Mouse (Mus musculus): ENCODE results near the gene Carnmt1.
A peak's percentile ranks its signal among the peaks of the same experiment; 100 is the strongest.

The Carnmt1 gene

DNA sequence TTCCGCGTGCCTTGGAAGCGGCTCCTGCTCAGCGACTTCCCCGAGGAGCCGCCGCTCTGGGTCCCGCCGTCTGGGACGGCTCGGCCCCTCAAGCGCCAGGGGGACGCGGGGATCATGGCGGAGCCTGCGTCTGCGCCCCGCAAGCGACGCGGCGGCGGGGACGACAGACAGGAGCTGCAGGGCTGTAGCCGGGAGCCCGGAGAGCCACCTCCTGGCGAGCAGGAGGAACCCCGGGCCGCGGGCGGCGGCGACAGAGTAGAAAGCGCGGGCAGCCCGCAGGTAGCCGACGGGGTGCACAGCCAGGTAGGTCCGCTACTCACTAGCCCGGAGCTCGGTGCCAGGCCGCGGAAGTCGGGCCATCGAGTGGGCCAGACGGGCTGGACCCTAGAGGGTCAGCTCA lies 42.8 kb downstream of the Carnmt1 start:
- peak; percentile 57 for DNase-seq (ENCODE audit: low spot score)

DNA sequence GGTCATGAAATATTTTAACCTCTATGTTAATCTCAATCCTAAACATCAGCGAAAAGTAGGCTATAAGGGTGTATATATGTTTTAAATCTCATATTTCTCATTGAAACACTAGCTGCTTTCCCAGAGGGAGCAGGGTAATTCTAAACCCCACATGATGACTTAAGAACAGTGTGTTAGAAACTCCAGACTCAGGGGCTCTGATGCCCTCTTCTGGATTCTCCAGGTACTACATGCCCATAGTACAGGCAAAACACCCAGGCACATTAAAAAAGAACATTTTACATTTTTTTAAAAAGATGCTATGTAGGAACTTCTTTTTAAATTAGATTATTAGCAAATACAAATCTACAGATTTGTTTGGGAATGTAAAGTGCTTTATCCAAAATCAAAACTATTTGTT lies 45.8 kb downstream of the Carnmt1 start:
- peak; percentile 46 for DNase-seq (ENCODE audit: low spot score)

DNA sequence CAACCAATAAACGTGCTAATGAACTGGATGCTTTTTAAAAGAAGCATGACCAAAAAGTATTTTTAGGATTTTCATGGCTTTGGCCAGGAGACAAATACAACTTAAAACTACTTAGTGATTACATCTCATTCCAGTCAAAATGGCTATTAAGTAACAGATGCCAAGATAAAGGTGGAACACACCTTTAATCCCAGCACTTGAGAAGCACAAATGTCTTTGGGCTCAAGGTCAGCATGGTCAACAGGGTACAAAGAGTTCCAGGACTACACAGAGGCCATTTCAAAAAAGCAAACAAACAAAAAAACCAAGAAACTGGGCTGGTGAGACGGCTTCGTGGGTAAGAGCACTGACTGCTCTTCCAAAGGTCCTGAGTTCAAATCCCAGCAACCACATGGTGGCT lies 49.8 kb downstream of the Carnmt1 start:
- no peak for DNase-seq (ENCODE audit: low spot score)

DNA sequence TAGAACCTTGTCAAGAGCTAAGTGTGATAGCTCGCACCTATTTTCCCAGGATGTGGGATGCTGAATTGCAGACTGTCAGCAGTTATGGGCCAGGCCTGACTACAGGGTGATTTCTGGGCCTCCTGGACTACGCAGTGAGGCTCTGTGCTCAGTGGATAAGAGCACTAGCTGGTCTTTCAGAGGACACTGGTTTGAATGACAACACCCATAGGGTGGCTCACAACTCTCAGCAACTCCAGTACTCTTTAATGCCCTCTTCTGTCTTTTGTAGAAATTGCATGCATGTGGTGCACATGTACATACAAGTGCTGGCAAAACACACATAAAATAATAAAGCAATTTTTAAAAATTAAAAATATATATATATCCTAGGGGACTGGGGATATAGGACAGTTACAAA lies 54.6 kb downstream of the Carnmt1 start:
- DNase-seq (ENCODE audit: low spot score): no peak

DNA sequence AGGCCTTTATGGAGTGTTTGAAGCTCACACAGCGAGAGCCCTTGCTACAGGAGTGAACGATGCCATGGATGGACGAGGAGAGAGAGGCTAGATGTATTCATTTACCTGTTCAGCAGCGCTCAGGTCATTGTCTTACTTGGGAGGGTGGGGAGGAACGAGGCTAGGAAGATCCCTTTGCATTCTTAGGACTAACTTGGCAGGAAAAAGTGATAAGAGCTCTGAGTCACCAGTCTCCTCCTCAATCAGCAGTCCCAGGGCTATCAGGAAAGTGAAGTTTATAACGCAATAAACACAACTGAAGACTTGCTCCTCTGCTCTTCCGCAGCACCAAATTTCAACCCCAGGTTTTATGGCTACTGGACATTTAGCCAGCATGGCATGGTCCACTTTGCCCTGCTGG lies 59.7 kb downstream of the Carnmt1 start:
- DNase-seq (ENCODE audit: low spot score): no peak

DNA sequence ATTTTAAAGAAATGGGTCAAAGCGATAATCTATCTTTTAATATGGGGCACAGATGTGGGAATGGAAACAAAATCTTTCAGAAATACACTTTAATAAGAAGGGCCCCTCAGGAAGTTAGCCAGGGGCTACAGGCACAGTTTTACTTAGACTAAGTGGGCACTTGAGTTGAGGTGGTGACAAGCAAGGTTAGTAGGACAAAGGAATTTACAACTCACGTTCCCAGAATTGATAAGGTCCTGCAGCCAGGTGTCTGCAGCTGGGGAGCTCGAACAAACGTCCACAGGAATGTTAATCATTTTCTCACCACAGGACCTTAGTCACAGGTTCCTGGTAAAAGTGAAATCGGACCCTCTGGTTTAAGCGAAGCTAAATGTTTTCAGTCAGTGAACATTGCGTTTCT lies 60.5 kb downstream of the Carnmt1 start:
- DNase-seq (ENCODE audit: low spot score): no peak

DNA sequence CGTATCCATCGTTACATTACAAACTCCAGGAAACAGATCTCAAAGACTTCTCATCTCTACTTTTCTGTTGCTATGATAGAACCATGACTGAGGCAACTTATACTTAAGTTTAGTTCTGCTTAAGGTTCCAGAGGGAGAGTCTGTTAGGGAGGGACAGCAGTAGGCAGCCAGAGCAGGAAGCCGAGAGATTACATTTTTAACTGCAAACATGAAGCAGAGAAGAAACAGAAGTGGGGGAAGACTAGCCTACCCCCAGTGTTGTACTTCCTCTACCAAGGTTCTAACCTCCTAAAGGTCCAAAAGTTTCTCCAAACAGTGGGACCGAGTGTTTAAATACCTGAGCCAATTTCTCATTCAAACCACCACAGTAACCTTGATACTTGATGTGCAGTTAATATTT lies 65.3 kb downstream of the Carnmt1 start:
- no peak for DNase-seq (ENCODE audit: low spot score)

DNA sequence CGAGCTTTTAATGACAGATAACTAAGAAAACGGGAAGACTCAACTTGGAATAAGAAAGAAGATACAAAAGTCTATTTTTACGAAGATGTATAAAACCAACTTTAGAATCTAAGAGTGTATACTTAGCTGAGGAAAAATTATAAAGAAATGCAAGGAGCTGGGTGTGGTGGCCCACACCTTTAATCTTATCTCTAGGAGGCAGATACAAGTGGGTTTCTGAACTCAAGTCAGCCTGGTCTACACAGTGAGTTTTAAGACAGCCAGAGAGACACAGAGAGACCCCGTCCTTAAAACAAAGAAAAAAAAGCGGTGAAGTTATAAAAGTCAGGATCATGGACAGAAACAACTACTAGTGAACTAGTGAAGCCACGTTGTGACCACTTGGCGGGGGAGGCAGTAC lies 68.6 kb downstream of the Carnmt1 start:
- no peak for DNase-seq (ENCODE audit: low spot score)

DNA sequence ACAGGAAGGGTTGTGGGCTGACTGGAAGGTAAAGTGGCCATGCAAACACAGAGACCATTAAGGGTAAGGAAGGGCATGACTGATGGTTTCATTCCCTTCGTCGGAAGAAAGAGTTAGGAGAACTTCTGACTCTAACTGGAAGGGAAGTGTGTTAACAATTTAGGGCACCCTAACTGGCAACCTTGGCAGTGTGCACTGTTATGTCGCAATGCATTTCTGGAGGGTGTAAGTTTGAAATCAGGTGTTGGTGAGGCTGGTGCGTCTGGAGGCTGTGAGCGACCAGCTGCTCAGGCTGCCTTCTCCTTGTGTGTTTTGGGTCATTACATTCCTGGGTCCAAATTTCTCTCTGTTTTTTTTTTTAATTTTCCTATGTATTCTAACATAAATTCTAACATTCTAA lies 73.4 kb downstream of the Carnmt1 start:
- no peak for DNase-seq (ENCODE audit: low spot score)

DNA sequence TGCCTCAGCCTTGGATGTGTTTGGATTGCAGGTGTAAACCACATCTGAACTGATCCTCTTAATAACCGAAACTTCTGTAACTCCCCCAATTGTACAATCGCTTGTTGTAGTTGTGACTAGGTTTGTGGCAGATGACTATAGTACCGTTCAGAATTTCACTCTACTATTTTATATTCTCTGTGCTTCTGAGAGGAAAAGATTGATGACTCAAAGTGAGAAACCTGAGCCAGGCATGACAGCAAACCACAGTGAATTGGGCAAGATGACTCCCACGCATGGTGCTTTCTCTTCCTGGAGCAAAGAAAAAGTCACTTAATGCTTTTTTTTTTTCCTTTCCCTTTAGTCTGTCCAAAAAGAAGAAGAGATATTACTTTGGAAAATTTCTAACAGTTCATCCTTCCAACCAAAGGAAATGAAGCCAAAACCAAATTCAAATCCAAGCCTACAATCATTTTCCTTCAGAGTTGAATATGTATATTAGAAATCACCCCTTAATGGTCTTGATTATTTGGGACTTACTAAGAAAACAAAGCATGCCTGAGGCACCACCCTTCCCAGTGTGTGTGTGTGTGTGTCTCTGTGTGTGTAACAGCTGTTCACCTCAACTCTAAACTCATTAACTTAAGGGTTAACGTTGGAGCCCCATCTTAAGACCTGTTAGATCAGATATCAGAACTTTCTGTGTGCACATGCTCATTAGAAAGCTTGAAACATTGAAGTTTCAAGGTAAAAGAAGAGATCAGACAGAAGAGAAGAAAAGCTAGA lies 76.2 kb downstream of the Carnmt1 start:
- no peak for DNase-seq (ENCODE audit: low spot score)

DNA sequence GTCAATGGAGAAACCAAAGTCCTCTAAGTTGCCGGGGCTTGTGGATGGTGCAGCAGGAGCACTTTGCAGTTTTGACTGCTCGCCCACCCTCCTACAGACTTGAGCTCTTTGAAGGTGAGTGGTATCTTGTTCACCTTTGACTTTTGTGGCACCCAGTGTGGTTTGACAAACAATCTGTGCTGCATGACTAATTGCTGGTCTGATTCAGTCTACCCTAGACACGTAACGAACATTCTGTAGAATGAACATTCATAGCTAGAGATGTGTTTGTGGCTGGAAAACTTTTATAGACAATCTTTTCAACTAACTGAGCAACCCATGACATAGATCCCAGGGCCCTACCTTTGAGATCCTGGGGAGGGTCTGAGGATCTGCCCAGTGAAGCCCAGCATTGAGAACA lies 76.8 kb downstream of the Carnmt1 start:
- DNase-seq (ENCODE audit: low spot score): no peak

DNA sequence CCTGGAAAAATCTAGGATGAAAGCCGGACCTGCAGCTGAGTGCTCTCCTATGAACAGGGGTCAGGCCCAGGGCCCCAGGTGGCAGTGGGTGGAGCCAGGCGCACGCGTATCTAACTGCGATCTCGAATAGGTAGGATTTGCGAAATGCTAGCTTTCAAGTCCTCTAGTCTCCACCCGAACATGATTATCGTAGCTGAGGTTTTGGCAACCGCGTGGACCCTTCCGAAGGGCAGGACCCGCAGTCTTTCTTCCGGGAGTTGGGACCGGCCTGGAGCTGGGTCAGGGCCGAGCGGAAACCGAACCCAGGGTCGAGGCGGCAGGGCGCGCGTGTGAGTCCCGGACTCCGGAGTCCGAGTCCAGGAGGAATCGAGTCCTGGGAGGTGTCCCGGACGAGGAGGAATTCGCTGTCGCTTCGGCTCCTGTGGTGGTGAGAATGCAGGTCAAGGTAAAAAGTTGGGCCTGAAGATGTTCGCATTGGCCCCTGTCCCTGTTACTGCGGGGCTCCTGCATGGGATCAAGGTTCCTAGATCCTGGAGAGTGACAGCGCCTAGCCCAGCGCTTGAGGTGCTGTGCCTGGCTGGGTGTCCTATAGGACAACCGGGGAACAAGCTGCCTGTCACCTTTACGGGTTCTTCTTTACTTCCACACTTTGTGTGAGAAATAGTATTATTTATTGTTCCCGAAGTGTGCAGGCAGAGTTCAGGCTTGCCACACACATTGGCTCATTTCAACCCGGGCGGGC lies 79.2 kb downstream of the Carnmt1 start, which contains the start of gene Trpm6:
Gene Trpm6, plus strand, starts transcription at position 386 of the 742 bp plus-strand sequence.
- DNase-seq (ENCODE audit: low spot score): no peak

Measured in spleen, adult 12 weeks (tissue).